7 mouse cellular contexts compared by ENCODE assay signal in the genomic region with DNA sequence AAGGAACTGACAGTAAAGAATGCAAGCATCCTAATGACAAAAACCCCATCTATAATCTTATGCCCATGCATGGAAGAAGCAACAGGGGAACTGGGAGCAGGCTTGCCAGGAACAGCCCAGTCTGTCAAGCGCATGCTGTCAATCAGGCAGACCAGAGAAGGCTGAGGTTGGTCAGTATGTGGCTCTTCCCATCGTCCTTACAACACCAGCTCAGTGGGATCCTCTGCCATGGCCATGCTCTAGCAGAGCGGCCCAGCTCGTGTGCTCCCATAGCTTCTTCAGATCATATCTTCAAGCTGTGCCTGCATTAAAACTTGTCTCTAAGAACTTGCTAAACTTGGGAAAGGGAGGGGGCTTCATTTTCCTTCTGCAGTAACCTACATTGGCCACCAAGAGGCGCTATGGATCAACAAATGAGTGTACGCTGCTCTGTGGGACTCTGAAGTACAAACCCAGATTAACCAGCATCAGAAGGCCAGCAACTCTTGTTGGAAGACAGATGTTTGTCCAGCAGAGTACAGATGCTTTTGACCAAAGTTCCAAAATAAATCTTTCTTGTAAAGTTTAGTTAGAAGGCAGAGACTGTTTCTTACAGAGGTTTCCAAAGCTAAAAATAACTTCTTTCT.
A peak's percentile ranks its signal among the peaks of the same experiment; 100 is the strongest.
DNase-seq lines count a peak whose midpoint lies in the region; ATAC-seq and TF ChIP-seq lines count a peak whose summit lies in the region.

No protein-coding gene starts in this region.

- H3K27ac ChIP-seq in kidney, embryonic 16.5 days (ENCODE audit: low read length), result no peak overlapping the region
- 0 out of 2 replicates have a peak overlapping the region, but pooled peaks have one; percentile 30 for H3K27ac ChIP-seq in stomach, postnatal 0 days (replicated peaks)

- H3K4me1 ChIP-seq in kidney, embryonic 16.5 days (ENCODE audit: insufficient read depth, low read length), result peaks cover 8% of the 10 kb centered on the region; the same call in 1 of the 2 replicates
- H3K4me1 ChIP-seq in stomach, postnatal 0 days (replicated peaks; ENCODE audit: control insufficient read depth, insufficient read depth), result no peaks in the 10 kb centered on the region

- peak; percentile 62; the same call in 1 of the 2 replicates for ATAC-seq in kidney, embryonic 16.5 days (ENCODE audit: low FRiP score, low TSS enrichment)
- ATAC-seq in stomach, postnatal 0 days (ENCODE audit: low FRiP score, low TSS enrichment), result peak; percentile 79

- no peak overlapping the region for H3K9ac ChIP-seq in kidney, embryonic 16.5 days (replicated peaks; ENCODE audit: low read length)
- no peak overlapping the region for H3K9ac ChIP-seq in stomach, postnatal 0 days (ENCODE audit: low read length)

- H3K27me3 ChIP-seq in kidney, embryonic 16.5 days (ENCODE audit: insufficient read depth, low read length), result no peaks in the 10 kb centered on the region
- no peaks in the 10 kb centered on the region for H3K27me3 ChIP-seq in stomach, postnatal 0 days (ENCODE audit: control insufficient read depth, insufficient read depth, low read length)

- peak; percentile 28 for DNase-seq in urinary bladder, postnatal 25 days (ENCODE audit: low spot score)
- no peak for DNase-seq in urinary bladder, postnatal 10 days (ENCODE audit: low spot score)
- peak; percentile 72 for DNase-seq in brain, adult 2 months (ENCODE audit: low read depth, low spot score)
- peak; percentile 22 to 40 for DNase-seq in frontal cortex, postnatal 14 days (ENCODE audit: low spot score in 2 of 2)
- DNase-seq in lung, postnatal 10 days, result peak; percentile 76
- peak; percentile 49 for DNase-seq in stomach, postnatal 0 days (ENCODE audit: low spot score)

- TF ChIP-seq EP300 in stomach, postnatal 0 days (optimal IDR thresholded peaks at IDR 0.05), result no peak

- H3K9me3 ChIP-seq in kidney, embryonic 16.5 days (ENCODE audit: low read length), result no peaks in the 10 kb centered on the region
- no peaks in the 10 kb centered on the region for H3K9me3 ChIP-seq in stomach, postnatal 0 days (ENCODE audit: control insufficient read depth, low read length)

- H3K4me2 ChIP-seq in kidney, embryonic 16.5 days (replicated peaks; ENCODE audit: low read depth, low read length), result no peak overlapping the region
- no peak overlapping the region for H3K4me2 ChIP-seq in stomach, postnatal 0 days (replicated peaks; ENCODE audit: low read depth)

- WGBS in kidney, embryonic 16.5 days, result 26% methylated on average over 6 of the region's 6 CpGs
- 30% methylated on average over 6 of the region's 6 CpGs for WGBS in stomach, postnatal 0 days

- H3K36me3 ChIP-seq in kidney, embryonic 16.5 days (ENCODE audit: insufficient read depth, low read length), result no peaks in the 10 kb centered on the region
- H3K36me3 ChIP-seq in stomach, postnatal 0 days (ENCODE audit: control insufficient read depth, insufficient read depth, low read length), result no peaks in the 10 kb centered on the region

- no peak overlapping the region for H3K4me3 ChIP-seq in kidney, embryonic 16.5 days (ENCODE audit: low read length)
- no peak overlapping the region for H3K4me3 ChIP-seq in stomach, postnatal 0 days (ENCODE audit: low read depth, low read length)

- peak; percentile 93 for TF ChIP-seq CTCF in stomach, postnatal 0 days (IDR thresholded peaks at IDR 0.05; ENCODE audit: low read depth)
